Mouse (Mus musculus) liver, embryonic 12.5 days (tissue): ENCODE data around the gene Psmf1. TPM values are rescaled to one million over a fixed set of nuclear protein-coding genes. Genes with fewer than 3 reads are reported as not detected.

Source experiments
- ATAC-seq: fragments of 200-750 bp; cut with Nextera tagmentation; 2 replicates; pipeline ENCODE4 v1.8.0; 2017; ENCODE audit warnings: moderate number of reproducible peaks, mild to moderate bottlenecking, moderate library complexity
- H3K27ac ChIP-seq: fragments of 300-500 bp; sonication (generic); 2 replicates; pipeline ENCODE4 v1.5.1; 2016; ENCODE audit warnings: mild to moderate bottlenecking
- H3K27me3 ChIP-seq: fragments of 300-500 bp; sonication (generic); replicated peaks from 2 replicates; pipeline ENCODE4 v1.6.1; 2016; ENCODE audit warnings: mild to moderate bottlenecking, moderate library complexity
- H3K36me3 ChIP-seq: fragments of 300-500 bp; sonication (generic); 2 replicates; pipeline ENCODE4 v1.6.1; 2016; ENCODE audit warnings: mild to moderate bottlenecking, moderate library complexity
- H3K4me1 ChIP-seq: fragments of 300-500 bp; sonication (generic); 2 replicates; pipeline ENCODE4 v1.6.1; 2016
- H3K4me2 ChIP-seq: fragments of 300-500 bp; sonication (generic); 2 replicates; pipeline ENCODE4 v1.6.1; 2016; ENCODE audit warnings: mild to moderate bottlenecking, moderate library complexity
- H3K4me3 ChIP-seq: fragments of 300-500 bp; sonication (generic); 2 replicates; pipeline ENCODE4 v1.5.1; 2016; ENCODE audit warnings: mild to moderate bottlenecking, moderate library complexity
- H3K9ac ChIP-seq: fragments of 300-500 bp; sonication (generic); 2 replicates; pipeline ENCODE4 v1.6.1; 2016; ENCODE audit warnings: mild to moderate bottlenecking, moderate library complexity
- H3K9me3 ChIP-seq: fragments of 300-500 bp; sonication (generic); replicated peaks from 2 replicates; pipeline ENCODE4 v1.6.1; 2016; ENCODE audit warnings: mild to moderate bottlenecking, moderate library complexity
- WGBS: fragments of 180-500 bp; shearing (Covaris S2); methylation state at CpG from one replicate; pipeline ENCODE4 v1.1.7; 2016; ENCODE audit not compliant: insufficient replicate concordance; 5-methylcytosine and 5-hydroxymethylcytosine counted together
- polyA plus RNA-seq: library from polyadenylated mRNA; unstranded; fragments of >200 nt; fragmentation: Nextera tagmentation; extraction: Ambion mirVana; gene quantifications from 2 replicates; pipeline ENCODE4 v1.2.1, GENCODE M21; 2016

The Psmf1 gene
- polyA plus RNA-seq, result 47.3 and 54.6 TPM in 2 replicates

GRCm38 (mm10) chr2:151743845-151744244 lies at the start of gene Psmf1:
Gene Psmf1 (minus strand): TSS chr2:151744186.
- Histone ChIP-seq H3K4me2 (peak within 1 kb of the TSS; percentile 77), H3K27ac (peak within 1 kb of the TSS; percentile 90), H3K4me1 (peaks cover 50% of the 10 kb centered on the region), H3K9me3 (no peaks in the 10 kb centered on the region), H3K9ac (peak within 1 kb of the TSS; percentile 47; the same call in 1 of the 2 replicates), H3K4me3 (no peak within 1 kb of the TSS), H3K36me3 (peaks cover 4% of the 10 kb centered on the region; the same call in 1 of the 2 replicates), H3K27me3 (peaks cover 19% of the 10 kb centered on the region)
- no peak for ATAC-seq

GRCm38 (mm10) chr2:151791156-151791555 lies 47.2 kb upstream of the Psmf1 start:
- Histone ChIP-seq H3K4me3 (no peak overlapping the region), H3K27ac (no peak overlapping the region), H3K27me3 (no peaks in the 10 kb centered on the region), H3K9me3 (no peaks in the 10 kb centered on the region), H3K4me1 (no peaks in the 10 kb centered on the region), H3K4me2 (no peak overlapping the region), H3K36me3 (no peaks in the 10 kb centered on the region), H3K9ac (no peak overlapping the region)
- WGBS, result 46% methylated on average over 5 of the region's 5 CpGs
- ATAC-seq, result no peak

DNA sequence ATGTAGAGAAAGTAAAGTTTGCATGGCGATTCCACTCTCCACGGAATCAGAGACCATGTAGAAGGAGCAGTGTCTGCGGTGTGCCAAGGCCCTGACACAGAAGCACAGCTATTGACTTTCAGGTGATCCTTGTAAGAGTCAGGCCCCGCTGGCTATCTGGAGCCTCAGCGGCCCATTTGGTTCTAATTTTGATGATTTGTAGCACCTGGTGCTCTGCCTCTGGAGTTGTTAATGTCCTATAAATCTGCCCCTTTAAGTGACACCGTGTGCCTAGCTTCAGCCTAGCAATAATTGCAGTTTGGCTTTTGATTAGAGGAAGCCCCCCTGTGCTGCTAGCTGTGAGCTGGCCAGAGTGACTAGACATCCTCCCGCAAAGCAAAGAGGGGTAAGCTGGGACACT lies 46.2 kb upstream of the Psmf1 start:
- no peak overlapping the region for H3K4me3 ChIP-seq
- no peak overlapping the region for H3K4me2 ChIP-seq
- ATAC-seq, result no peak
- WGBS, result 34% methylated on average over 7 of the region's 7 CpGs
- no peak overlapping the region for H3K9ac ChIP-seq
- H3K27ac ChIP-seq, result no peak overlapping the region
- no peaks in the 10 kb centered on the region for H3K36me3 ChIP-seq
- no peaks in the 10 kb centered on the region for H3K4me1 ChIP-seq
- no peaks in the 10 kb centered on the region; the same call in 1 of the 2 replicates for H3K27me3 ChIP-seq
- no peaks in the 10 kb centered on the region for H3K9me3 ChIP-seq

GRCm38 (mm10) chr2:151788221-151788977 lies 44.4 kb upstream of the Psmf1 start:
- Histone ChIP-seq H3K9me3 (no peaks in the 10 kb centered on the region), H3K4me1 (no peaks in the 10 kb centered on the region), H3K36me3 (no peaks in the 10 kb centered on the region), H3K9ac (no peak overlapping the region), H3K4me3 (no peak overlapping the region), H3K27me3 (no peaks in the 10 kb centered on the region; the same call in 1 of the 2 replicates), H3K27ac (no peak overlapping the region), H3K4me2 (no peak overlapping the region)
- ATAC-seq, result no peak
- 59% methylated on average over 7 of the region's 7 CpGs for WGBS

- no peaks in the 10 kb centered on the region for H3K36me3 ChIP-seq
- no peak overlapping the region for H3K9ac ChIP-seq
- H3K4me1 ChIP-seq, result no peaks in the 10 kb centered on the region
- no peaks in the 10 kb centered on the region; the same call in 1 of the 2 replicates for H3K27me3 ChIP-seq
- no peak overlapping the region for H3K4me2 ChIP-seq
- H3K27ac ChIP-seq, result no peak overlapping the region
- no peak for ATAC-seq
- H3K9me3 ChIP-seq, result 0 out of 2 replicates have a peak, but pooled peaks cover 3% of the 10 kb centered on the region
- H3K4me3 ChIP-seq, result no peak overlapping the region
- 60% methylated on average over 2 of the region's 2 CpGs for WGBS
Observed at GRCm38 (mm10) chr2:151783493-151783892, 39.5 kb upstream of the Psmf1 start.

DNA sequence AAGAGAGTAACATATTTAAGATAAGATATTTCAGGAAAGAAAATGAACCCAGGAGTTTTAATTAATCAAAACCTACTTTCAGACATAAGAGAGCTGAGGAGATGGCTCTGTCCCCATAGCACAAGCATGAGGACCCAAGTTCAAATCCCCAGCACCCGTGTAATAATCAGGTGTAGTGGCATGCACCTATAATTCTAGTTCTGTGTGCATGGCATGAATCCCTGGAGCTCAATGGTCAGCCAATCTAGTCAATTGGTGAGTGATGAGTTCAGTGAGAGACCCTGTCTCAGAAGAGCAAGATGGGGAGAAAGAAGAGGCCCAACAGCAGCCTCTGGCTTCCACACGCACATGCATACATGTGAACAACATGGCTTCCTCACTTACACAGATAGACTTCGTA lies 33.4 kb upstream of the Psmf1 start:
- ATAC-seq, result no peak
- H3K36me3 ChIP-seq, result no peaks in the 10 kb centered on the region

GRCm38 (mm10) chr2:151773476-151773875 lies 29.5 kb upstream of the Psmf1 start:
- ATAC-seq, result no peak
- no peaks in the 10 kb centered on the region for H3K9me3 ChIP-seq
- peaks cover 5% of the 10 kb centered on the region; the same call in 1 of the 2 replicates for H3K4me1 ChIP-seq
- no peak overlapping the region for H3K27ac ChIP-seq
- no peak overlapping the region for H3K9ac ChIP-seq
- H3K36me3 ChIP-seq, result no peaks in the 10 kb centered on the region
- peaks cover 18% of the 10 kb centered on the region for H3K27me3 ChIP-seq
- no peak overlapping the region for H3K4me2 ChIP-seq
- WGBS, result 69% methylated on average over 8 of the region's 8 CpGs
- H3K4me3 ChIP-seq, result no peak overlapping the region

More for the DNA sequence above, 33.4 kb upstream of the Psmf1 start:
- Histone ChIP-seq H3K4me3 (no peak overlapping the region), H3K27ac (no peak overlapping the region), H3K27me3 (peaks cover 18% of the 10 kb centered on the region), H3K9me3 (no peaks in the 10 kb centered on the region), H3K4me2 (no peak overlapping the region), H3K4me1 (peaks cover 5% of the 10 kb centered on the region; the same call in 1 of the 2 replicates), H3K9ac (no peak overlapping the region)
- 61% methylated on average over 3 of the region's 3 CpGs for WGBS

DNA sequence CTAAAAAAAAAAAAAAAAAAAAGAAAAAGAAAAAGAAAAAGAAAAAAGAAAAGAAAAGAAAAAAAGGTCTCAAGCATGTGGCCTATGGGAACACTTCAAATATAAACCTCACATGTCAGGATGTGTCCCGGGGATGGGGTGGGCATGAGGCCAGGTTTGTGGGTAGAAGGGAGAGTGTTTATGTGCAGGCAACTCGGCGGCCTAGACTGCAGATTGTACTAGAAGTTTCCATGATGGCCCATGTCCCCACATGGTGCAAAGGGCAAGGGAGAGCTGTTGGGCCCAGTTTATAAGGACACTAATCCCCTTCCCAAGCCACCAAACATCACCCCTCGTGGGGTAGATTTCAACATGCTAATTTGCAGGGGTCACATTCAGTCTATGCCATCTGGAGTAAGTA lies 28.2 kb upstream of the Psmf1 start:
- Histone ChIP-seq H3K27ac (no peak overlapping the region), H3K4me3 (no peak overlapping the region), H3K9me3 (no peaks in the 10 kb centered on the region), H3K4me2 (no peak overlapping the region), H3K9ac (no peak overlapping the region), H3K4me1 (peaks cover 5% of the 10 kb centered on the region; the same call in 1 of the 2 replicates), H3K36me3 (no peaks in the 10 kb centered on the region), H3K27me3 (peaks cover 22% of the 10 kb centered on the region)
- WGBS, result 68% methylated on average over 4 of the region's 4 CpGs
- no peak for ATAC-seq

- H3K36me3 ChIP-seq, result no peaks in the 10 kb centered on the region
- H3K9ac ChIP-seq, result no peak overlapping the region
- no peak overlapping the region for H3K27ac ChIP-seq
- H3K4me1 ChIP-seq, result no peaks in the 10 kb centered on the region
- H3K4me2 ChIP-seq, result no peak overlapping the region
- H3K27me3 ChIP-seq, result peaks cover 12% of the 10 kb centered on the region
- 63% methylated on average over 2 of the region's 2 CpGs for WGBS
- no peak for ATAC-seq
- H3K4me3 ChIP-seq, result no peak overlapping the region
- H3K9me3 ChIP-seq, result no peaks in the 10 kb centered on the region
Observed at GRCm38 (mm10) chr2:151764557-151764956, 20.6 kb upstream of the Psmf1 start.

DNA sequence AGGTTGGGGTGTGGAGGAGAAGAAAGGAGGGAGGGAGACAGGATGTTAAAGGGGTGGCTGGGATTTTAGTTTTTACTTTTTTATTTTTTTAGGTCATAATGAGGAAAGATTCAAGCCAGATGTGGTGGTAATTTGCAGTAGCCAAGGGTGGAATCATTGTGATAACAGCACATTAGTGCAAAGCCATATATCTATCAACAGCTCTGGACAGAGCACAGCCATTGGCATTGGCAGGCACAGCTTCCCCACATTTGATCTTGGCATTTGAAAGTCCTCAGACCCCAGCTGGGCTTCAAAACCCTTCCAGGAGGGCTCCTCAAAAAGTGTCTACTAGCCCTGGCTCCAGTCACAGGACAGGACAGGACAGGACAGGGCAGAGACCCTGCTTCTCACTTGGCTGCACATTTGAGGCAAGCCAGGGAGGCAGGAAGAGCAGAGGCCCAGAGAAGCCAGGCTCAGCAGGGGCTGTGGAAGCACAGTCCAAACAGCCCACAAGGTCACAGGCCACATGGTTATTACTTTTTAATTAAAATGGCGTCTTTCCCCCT lies 14.9 kb upstream of the Psmf1 start:
- ATAC-seq, result no peak

GRCm38 (mm10) chr2:151757451-151757850 lies 13.5 kb upstream of the Psmf1 start:
- no peaks in the 10 kb centered on the region for H3K4me1 ChIP-seq
- no peaks in the 10 kb centered on the region for H3K36me3 ChIP-seq
- no peak for ATAC-seq
- no peaks in the 10 kb centered on the region; the same call in 1 of the 2 replicates for H3K27me3 ChIP-seq
- no peak overlapping the region for H3K4me3 ChIP-seq
- no peak overlapping the region for H3K4me2 ChIP-seq
- H3K9ac ChIP-seq, result no peak overlapping the region
- H3K27ac ChIP-seq, result no peak overlapping the region
- 63% methylated on average over 5 of the region's 5 CpGs for WGBS
- H3K9me3 ChIP-seq, result no peaks in the 10 kb centered on the region

More for the DNA sequence above, 14.9 kb upstream of the Psmf1 start:
- 41% methylated on average over 1 of the region's 1 CpGs for WGBS
- Histone ChIP-seq H3K4me3 (no peak overlapping the region), H3K27ac (no peak overlapping the region), H3K27me3 (no peaks in the 10 kb centered on the region; the same call in 1 of the 2 replicates), H3K9ac (no peak overlapping the region), H3K36me3 (no peaks in the 10 kb centered on the region), H3K9me3 (no peaks in the 10 kb centered on the region), H3K4me1 (no peaks in the 10 kb centered on the region), H3K4me2 (no peak overlapping the region)

DNA sequence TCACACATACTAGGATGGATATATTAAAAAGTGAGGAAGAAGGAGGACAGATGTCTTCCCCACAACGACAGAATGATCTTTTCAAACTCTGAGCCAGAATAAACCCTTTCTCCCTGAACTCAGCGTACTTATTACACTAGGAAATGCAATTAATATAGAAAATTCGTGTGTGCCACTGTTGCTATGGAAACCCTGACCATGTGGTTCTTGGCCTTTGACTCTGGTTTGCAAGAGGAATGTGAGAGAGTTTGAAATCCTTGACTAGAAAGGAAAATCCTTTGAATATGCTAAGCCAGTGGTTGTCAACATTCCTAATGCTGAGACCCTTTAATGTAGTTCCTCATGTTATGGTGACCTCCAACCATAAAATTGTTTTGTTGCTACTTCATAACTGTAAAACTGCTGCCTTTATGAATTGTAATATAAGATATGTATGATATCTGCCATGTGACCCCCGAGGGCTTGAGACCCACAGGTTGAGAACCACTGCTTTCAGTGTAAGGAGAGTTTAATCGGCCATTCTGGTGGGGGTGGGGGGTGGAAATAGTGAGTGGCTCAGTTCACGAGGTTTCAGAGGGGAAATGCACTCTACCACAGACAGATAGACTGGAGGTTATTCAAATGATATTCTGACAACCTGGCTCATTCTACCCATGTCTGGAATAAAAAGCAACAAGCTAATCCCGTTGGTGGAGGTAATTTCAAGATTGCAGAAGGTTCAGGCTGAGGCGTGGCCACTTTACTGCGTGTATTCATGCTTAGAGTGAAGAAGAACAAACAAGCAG lies 12.5 kb upstream of the Psmf1 start:
- Histone ChIP-seq H3K9me3 (no peaks in the 10 kb centered on the region), H3K4me3 (no peak overlapping the region), H3K4me1 (no peaks in the 10 kb centered on the region), H3K4me2 (no peak overlapping the region), H3K27ac (no peak overlapping the region), H3K9ac (no peak overlapping the region), H3K36me3 (no peaks in the 10 kb centered on the region), H3K27me3 (peaks cover 3% of the 10 kb centered on the region; the same call in 1 of the 2 replicates)
- no peak for ATAC-seq
- WGBS, result 51% methylated on average over 9 of the region's 9 CpGs
